Mouse (Mus musculus): ENCODE data around the gene Vmn2r70. TPM values are rescaled to one million over a fixed set of nuclear protein-coding genes. Genes with fewer than 3 reads are reported as not detected.

The Vmn2r70 gene
- total RNA-seq (2022): not detected

GRCm38 (mm10) chr7:85569092-85569491 lies at the start of gene Vmn2r70:
Gene Vmn2r70 (minus strand): TSS chr7:85569192.
- DNase-seq (ENCODE audit: low spot score in 2 of 2): no peak

GRCm38 (mm10) chr7:85562787-85563186 lies 6.2 kb downstream of the Vmn2r70 start, which contains the start of gene Vmn2r71:
Gene Vmn2r71 (plus strand): TSS chr7:85563087.
- no peak for DNase-seq (ENCODE audit: low spot score in 2 of 2)

GRCm38 (mm10) chr7:85543118-85543517 lies 25.9 kb downstream of the Vmn2r70 start:
- DNase-seq (ENCODE audit: low spot score in 2 of 2): no peak

GRCm38 (mm10) chr7:85542108-85542507 lies 26.9 kb downstream of the Vmn2r70 start:
- DNase-seq (ENCODE audit: low spot score in 2 of 2): no peak

Other genes starting within 250 kb of the Vmn2r70 start
- not detected for gene Vmn2r69, start 153.3 kb downstream of the Vmn2r70 start, total RNA-seq (2022)
- gene Vmn2r71, start 6.1 kb downstream of the Vmn2r70 start, total RNA-seq (2022): not detected
- gene Vmn2r72, start 185.9 kb upstream of the Vmn2r70 start, total RNA-seq (2022): not detected

Measured in layer of hippocampus, adult 8-10 months (tissue).